Mouse (Mus musculus): ENCODE data around the gene Mc1r. TPM values are rescaled to one million over a fixed set of nuclear protein-coding genes. Genes with fewer than 3 reads are reported as not detected.
"Not testable (repeated sequence)": the region's sequence is repeated elsewhere in the genome, so short reads cannot be mapped to it uniquely, and the experiment has no call there.

The Mc1r gene
- total RNA-seq, 2 experiments from 2014 or later: not detected

- no peak for DNase-seq
These were observed 4.9 kb downstream of the Mc1r start for GRCm38 (mm10) chr8:123411781-123412327.

GRCm38 (mm10) chr8:123412560-123413170, 5.8 kb downstream of the Mc1r start:
- DNase-seq: no peak

- no peak for DNase-seq
These were observed 7.3 kb downstream of the Mc1r start for GRCm38 (mm10) chr8:123414255-123414654.

- not testable (repeated sequence) for DNase-seq
These were observed 8.2 kb downstream of the Mc1r start for GRCm38 (mm10) chr8:123414997-123415696.

- no peak for DNase-seq
These were observed 9.3 kb downstream of the Mc1r start for GRCm38 (mm10) chr8:123415967-123416943.

- no peak for DNase-seq
These were observed 10.1 kb downstream of the Mc1r start for GRCm38 (mm10) chr8:123416944-123417555.

- no peak for DNase-seq
These were observed 12.8 kb downstream of the Mc1r start for GRCm38 (mm10) chr8:123419711-123420110.

- no peak for DNase-seq
These were observed 13.8 kb downstream of the Mc1r start for GRCm38 (mm10) chr8:123420525-123421281.

GRCm38 (mm10) chr8:123421325-123421724, 14.4 kb downstream of the Mc1r start:
- no peak for DNase-seq

GRCm38 (mm10) chr8:123422056-123422780, 15.3 kb downstream of the Mc1r start:
- DNase-seq: peak; percentile 75 to 84

- no peak for DNase-seq
These were observed 15.9 kb downstream of the Mc1r start for GRCm38 (mm10) chr8:123422781-123423159.

GRCm38 (mm10) chr8:123423441-123423840, 16.5 kb downstream of the Mc1r start, which contains the start of gene Def8:
Def8 (plus strand) TSS chr8:123423527.
- DNase-seq: no peak

GRCm38 (mm10) chr8:123426511-123427509, 19.9 kb downstream of the Mc1r start:
- no peak for DNase-seq

GRCm38 (mm10) chr8:123427639-123428275, 20.9 kb downstream of the Mc1r start:
- DNase-seq: no peak

- no peak for DNase-seq
These were observed 21.5 kb downstream of the Mc1r start for GRCm38 (mm10) chr8:123428343-123428893.

GRCm38 (mm10) chr8:123428939-123429721, 22.2 kb downstream of the Mc1r start:
- no peak for DNase-seq

- DNase-seq: not testable (repeated sequence)
These were observed 22.8 kb downstream of the Mc1r start for GRCm38 (mm10) chr8:123429722-123430013.

GRCm38 (mm10) chr8:123430936-123431335, 24.0 kb downstream of the Mc1r start:
- not testable (repeated sequence) for DNase-seq
